Mouse (Mus musculus): ENCODE measurements around the gene Gm32742.

Gm32742 gene

DNA sequence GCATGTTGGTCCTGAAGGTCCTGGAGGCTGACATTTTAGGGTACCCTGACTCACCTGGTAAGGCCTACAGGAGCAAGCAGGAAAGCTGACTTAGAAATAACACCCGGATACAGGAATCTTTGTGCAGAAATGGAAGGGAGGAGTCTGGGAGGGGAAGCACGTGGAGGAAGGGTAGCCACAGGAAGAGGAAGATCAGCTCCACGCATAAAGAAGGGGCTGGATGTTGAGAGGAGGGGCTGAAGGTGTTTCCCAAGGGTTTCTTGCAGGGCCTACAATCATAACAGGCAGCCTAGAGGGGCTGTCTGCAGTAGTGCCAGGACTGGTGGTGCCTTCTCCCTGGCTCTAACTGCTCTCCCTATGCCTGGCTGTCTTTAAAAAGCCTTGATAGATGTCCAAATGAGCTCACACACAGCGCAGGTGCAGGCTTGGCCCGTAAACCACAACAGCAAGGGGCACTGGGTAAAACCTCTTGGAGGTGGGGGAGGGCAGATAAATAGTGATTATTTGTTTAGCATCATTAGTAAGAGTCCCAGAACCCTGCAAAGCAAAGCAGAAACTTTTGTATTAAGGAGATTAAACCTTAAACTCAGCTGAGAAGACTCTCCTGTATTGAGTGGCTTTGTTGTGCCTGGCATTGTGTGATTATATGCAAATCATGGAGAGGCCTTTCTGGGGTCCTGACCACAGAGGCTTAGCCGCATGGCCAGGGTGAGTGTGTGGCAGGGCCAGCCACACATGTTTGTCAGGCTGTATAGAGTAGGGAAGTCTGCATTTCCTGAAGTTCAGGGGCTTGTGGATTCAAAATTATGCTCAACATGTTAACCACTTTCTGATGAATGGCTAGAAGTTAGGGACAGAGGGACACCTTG is at the start of gene Gm32742:
Gene Gm32742, minus strand, starts transcription at position 206 of the 869 bp plus-strand sequence.
- no peak for DNase-seq

DNA sequence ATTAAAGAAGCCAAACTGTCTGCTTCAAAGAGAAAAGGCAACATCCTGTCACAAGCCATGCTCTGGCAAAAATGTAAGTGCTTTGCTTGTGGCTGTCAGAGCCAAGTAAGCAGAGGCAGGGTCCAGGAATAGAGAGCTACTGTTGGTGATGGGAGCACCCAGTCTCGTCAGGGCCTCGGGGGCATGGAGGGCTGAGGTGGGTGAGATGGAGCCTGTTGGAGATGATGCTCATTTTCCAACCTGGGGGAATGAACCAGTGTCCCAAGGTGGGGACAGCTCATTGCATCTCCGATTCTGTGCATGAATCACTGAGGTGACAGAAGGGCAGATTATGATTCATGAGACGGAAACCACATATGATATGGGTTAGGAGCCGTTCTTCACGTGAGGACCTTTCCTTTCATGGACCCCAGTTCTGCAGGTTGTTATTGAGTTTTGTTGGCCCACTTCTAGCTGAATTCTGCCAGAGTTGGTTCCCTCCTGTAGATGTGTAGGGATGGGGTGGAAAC is 48.5 kb upstream of the Gm32742 start:
- DNase-seq = no peak

DNA sequence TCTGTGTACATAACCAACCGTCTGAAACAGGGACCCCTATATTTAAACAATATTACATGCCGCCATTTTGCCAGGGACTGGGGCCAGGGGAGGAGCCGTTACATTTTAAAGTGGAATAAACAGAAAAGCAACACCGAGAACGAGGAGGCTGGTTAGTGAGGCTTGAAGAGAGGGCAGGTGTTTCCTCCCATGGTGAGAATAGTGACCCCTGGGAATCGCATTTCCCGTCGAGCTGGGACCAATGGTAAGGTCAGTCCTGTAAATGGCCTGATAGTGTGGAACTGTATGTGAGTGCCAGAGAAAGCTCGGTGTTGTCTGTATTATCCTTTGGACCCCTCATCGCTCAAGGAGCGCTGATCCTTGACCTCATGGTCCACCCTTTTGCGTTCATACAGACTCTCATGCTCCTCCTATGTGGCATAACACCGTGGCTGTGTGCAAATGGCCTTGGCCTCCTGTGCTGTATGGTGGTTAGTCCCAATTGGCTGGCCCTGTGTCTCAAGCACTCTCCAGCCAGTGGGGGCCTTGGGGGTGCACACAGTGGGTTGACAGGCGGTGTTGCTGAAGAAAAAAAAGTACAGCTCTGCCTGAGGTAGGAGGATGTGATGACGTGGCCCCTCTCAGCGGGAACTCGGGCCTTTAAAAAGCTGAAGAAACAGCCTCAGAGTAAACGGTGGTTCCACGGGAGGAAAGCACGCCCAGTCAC is 47.9 kb upstream of the Gm32742 start, which contains the start of gene Pou2af1:
Gene Pou2af1, plus strand, starts transcription at position 686 of the 706 bp plus-strand sequence.
- DNase-seq = no peak

DNA sequence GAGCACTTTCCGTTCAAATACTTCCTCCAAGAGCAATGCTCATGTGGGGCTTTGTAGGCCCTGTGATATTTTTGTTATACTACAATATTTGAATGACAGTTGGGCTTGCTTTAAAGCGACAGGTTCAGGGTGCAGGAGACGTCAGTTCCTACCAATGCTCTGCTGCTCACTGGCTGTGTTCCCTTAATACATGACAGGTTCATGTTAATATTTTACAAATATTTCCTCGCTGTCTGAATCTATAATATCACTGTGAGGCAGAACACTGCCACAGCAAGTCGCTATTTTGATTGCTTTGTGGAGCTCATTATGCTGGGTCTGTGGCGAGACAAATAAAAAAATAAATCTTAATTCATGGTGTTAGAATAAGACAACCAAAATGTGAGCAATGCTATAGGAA is 45.9 kb upstream of the Gm32742 start:
- DNase-seq = peak in 1 of 2 experiments; percentile 2

DNA sequence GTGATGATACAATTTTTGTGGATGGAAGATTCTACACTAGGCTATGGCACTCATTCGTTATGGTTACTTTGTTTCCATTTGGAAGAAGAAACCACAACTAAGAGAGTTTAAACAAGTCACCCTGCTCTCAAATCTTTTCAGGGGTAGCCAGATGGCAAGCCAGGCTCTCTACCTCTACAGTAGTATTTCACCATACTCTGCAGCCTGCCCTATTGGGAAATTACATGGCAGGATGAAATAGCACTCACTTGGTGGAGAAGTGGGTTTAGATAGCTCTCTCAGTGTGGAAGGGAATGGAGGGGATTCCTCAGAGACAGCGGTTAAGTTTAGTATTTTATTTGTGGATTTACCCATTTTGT is 43.6 kb upstream of the Gm32742 start:
- no peak for DNase-seq

DNA sequence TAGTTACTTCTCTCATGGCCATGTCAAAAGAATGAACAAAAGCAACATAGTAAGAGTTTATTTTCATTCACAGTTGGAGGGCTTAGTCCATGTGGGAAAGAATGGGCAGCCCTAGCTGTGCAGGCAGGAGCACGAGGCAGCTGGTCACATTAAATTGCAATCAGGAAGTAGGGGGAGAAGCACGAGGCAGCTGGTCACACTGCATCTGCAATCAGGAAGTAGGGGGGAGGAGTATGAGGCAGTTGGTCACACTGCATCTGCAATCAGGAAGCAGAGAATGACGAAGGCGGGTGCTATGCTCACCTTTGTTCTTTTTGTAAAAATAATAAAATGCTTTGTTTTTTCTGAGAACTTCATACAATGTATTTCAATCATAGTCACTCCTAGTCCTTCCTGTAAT is 29.5 kb upstream of the Gm32742 start:
- DNase-seq = no peak

DNA sequence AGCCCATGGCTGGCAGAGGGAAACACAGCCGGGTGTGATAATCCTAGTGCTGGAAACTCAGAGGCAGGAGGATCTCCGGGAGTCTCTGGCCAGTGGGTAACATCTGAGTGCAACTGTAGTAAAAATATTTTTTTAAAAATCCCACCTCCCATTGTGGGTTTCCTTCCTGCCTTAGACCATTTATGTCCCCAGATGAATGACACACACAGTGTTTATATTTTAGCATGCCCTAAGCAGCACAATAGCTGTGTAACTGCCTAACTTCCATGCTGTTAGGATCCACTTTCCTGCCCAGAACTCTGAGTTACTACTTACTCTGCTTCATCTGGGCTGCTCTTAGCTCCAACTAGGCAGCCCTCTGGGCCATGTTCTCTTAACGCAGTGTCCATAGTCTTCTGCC is 25.3 kb upstream of the Gm32742 start:
- no peak for DNase-seq

DNA sequence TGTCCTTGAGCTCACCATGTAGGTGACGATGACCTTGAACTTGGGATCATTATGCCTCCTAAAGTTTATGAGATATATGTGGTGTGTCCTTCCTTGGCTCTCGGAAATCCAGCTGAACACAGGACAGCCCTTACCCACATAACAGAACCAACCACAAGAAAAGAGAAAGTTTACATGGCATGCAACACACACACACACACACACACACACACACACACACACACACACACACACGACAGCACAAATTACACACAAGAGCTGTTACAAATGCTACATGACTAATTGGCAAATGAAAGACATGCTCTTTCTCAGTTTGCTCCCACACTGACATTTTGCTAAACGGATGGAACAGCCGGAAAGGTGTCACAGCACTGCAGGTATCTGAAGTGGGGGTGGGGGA is 20.6 kb upstream of the Gm32742 start:
- DNase-seq = no peak

DNA sequence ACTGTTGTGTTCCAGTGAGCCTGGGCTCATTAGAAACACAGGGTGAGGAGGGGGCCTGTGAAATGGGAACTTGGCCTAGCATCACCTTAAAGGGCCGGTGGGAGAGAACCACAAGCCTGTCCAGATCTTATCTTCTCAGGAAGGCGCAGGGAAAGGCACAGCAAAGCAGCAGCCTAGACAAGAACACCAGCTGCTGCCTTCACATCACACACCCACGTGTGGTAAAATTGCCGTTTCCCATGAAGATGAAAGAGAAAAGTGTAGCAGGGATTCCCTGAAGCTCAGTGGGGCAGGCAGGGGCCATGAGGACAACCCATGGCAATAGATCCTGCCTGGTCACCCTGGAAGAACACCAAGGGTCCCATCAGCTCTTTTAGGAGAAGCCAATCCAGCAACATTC is 20.1 kb upstream of the Gm32742 start:
- DNase-seq = no peak

DNA sequence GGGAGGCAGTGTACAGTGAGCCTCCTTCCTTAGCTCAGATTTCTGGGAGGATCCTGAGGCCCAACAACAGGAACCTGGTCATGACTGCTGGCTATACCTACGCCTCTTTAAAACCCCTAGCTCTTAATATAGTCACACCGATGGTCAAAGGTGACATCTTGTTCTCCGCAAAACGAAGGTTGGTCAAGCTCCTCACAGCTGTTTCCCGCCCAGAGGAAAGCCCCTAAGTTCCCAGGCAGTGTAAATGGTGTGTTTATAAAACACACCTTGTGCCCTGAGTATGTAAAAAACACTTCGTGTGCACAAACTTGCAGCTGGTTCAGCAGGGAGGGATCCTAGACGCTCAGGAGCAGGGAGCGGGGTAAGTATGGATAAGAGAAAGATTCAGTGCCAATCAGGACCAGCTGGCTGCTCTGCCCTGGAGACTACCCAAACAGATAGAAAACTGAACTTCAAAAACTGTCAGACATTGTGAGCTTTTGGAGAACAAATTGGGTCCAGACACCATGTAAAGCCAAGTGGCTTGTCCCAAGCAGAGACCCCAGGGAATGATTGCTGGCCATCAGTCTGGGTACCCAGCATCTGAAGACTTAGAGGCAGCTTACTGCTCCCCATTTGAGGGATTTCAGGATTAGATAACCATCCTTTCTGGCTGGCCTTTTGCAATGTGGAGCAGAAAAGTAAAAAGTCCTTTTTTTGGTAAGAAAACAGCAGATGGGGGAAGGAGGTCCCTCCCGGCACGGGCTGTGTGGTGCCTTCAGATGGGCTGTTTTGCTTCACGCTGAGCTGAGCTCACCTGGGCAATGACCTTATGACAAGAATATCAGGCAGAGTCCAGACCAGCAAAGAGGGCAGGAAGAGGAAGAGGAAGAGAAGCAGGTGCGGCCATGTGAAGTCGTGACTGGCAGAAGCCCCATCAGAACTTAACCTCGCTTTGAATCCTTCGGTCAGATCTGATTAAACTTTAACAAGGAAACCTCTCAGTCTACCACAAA is 17.7 kb upstream of the Gm32742 start:
- DNase-seq = no peak

DNA sequence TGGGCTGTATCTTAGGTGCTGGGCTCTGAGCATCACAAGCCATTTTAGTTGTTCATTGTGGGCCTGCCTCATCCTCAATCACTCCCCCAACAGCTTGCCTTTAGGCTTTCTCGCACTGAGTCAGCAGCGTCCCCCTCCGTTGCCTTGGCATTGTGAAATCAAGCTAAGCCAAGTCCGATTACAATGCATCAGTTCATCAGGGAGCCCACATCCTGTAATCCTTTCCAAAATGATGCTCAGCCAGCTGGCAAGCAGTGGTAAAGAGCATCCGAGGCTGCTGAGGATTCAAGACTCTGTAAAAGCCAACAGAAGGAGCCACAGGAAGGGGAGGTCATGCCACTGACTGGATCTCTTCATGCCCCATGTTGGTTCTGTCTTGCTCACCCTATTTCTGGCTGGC is 15.3 kb upstream of the Gm32742 start:
- DNase-seq = no peak

DNA sequence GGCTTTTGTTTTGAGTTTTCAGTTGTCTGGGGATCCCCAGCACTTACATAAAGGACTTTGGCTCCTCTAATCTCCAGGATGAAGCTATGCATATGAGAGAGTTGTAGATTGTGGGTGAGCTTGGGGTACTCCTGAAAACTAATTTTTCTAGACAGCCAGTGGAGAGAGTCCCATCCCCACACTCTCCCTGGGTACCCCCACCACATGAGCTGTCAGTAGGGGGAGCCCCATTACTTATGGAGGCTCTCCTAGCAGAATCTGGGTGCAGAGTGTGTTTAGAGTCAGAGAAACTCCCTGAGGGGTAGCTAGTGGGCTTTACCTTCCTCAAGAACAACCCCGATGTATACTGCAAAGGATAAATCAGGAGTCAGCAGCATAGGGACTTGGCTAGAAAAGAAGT is 13.0 kb upstream of the Gm32742 start:
- DNase-seq = no peak

DNA sequence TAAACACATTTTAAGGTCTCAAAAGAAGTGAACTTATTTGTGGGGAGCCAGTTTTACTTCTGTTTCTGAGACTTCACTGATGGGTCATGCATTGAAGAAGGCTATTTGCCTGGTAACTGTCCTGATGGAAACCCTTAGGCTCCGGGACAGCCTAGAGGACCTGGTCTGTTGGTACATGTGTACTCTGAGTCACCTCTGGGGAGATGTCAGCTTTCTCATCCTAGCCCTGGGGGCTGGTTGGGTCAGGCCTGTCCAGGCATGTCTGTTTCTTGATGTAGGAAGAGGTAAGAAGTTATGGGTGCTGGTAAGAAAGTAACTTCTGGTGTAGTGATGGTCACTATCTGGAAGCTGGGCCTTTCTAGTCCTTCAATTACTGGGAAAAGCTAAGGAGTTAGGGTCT is 10.4 kb upstream of the Gm32742 start:
- DNase-seq = no peak

DNA sequence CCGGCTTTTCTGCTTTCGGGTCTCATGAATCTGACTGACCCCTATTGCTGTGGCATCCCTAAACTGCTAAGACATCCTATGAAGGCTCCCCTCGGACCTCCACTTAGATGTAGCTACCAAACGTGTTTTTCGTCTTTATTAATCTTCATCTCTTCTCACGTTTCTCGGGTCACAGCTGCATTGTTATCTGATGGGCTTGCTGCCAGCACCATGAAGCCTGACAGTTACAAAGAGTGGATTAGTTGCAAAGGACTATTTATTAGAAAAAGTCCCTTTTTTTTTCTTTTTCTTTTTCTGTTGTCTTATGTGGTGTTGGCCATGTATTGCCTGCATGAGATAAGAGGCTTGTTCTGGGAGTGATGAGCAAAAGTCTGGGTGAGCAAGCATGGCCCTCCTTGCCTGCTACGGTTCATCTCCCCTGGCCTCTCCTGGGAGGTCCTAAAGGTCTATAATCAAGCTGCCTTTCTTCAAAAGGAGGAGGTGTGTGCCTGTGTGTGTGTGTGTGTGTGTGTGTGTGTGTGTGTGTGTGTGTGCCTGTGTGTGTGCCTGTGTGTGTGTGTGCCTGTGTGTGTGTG is 9.7 kb upstream of the Gm32742 start:
- DNase-seq = peak in 1 of 2 experiments; percentile 23

DNA sequence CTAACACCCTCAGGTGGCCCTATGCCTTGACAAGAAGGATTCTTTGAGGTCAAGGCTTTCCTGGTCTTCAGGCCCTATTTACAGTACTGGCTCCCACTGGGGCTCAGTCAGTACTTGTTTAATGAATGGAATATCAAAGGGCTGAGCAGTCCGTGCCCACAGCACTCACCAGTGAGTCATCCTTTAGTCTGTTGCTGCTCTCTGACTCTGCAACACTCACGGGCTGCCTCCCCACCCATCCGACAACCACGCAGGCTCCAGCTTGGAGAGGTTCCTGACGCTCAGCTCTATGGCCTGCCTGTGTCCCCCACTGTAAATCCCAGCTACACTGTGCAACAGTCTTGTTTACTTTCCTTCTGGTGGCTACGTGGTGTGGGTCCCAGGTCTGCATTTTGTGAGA is 5.0 kb upstream of the Gm32742 start:
- no peak for DNase-seq

DNA sequence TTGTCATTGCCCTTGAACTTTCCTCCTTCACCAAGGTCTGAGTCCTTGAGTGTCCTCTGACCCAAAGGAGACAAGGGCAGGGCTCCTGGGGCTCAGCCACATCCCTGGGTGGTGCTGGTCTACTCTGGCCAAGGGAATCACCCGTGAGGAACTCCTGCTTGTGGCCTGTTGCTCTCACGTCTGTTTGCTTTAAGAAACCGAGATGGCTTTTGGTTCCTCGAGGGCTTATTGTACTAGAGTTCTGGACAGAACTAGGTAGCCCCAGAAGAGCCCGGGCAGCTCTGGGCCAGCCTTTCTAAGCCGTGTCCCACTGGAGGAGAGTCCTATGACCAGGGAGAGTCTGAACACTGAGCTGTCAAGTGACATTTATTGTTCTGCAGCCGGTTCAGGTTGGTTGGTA is 3.8 kb upstream of the Gm32742 start:
- no peak for DNase-seq

DNA sequence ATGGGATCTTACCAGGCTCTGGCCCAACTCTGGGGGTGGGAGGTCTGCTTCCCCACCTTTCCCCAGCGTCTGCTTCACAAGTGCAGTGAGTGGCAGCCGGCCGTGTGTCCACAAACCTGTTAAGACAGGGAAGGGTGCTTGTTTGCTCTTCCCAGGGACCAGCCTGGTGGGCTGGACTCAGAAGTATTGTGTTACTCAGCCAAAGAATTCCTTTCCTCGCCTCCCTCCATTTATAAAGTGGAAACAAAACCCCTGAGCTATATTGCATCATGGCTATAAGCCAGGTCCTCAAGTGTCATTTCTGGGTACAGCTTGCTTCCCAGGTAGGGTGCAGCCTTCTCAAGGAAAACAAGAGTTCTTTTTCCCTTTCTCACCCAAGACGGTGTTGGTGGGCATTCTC is 3.4 kb upstream of the Gm32742 start:
- no peak for DNase-seq

DNA sequence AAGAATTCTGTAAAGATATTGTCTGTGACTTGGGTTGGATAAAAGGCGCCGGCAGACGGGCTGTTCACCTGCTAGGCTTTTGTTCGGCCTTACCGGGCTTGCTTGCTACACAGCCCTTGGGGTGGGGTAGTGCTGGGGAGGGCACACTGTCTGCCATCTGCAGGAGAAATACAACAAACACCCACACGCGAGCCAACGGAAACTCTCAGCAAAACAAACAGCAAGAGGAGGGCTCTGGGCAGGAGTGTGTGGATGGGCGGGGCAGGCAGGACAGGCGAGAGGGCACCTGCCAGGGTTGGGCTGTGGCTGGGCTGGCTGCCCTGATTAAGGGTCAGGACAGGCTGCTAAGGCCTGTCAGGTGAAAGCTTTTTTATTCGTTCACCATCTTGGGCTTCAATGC is 2.6 kb upstream of the Gm32742 start:
- DNase-seq = no peak

DNA sequence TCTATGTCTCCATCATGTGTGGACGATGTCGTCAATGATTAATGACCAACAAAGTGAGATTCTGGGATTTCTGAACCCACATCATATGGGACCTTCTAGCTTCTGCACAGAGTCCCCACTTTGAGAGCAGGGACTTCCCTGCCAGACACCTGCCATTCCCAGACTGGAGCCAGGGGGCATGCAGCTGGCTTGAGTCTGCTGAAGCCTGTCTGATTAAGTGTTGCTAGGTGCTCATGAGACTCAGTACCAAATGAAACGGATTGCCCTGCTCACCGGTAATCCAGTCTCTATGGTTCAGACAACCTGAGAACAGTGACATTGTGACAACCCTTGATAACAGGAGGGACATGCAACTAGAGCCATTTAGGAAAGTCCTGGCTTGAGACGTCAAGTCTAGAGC is 1.3 kb downstream of the Gm32742 start:
- DNase-seq = no peak

DNA sequence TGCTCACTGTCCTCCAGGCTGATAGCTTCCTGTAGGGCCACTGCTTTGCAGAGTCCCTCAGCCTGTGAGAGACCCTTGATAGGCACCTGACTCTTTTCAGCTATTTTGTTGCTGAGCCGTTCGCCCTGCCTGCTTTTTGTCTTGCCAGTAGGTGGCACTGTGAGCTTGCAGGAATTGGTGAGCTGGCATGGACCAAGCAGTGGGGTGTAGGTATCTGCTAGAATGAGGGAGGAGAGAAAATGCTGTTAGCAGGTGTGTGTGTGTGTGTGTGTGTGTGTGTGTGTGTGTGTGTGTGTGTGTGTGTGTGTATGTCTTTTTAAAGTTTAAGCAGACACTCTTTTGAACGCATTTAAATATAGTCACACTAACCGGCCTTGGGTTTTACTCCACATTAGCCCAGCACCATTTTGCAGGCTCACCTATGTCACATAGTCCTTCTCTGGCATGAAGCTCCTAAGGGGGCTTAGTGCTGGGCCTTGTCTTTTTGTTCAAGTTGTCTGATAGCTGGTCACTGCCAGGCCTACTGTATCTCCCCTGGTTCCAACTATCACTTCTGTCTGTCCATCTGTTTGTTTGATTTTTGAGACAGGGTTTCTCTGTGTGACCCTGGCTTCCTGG is 3.4 kb downstream of the Gm32742 start:
- peak; percentile 76 to 82 for DNase-seq

DNA sequence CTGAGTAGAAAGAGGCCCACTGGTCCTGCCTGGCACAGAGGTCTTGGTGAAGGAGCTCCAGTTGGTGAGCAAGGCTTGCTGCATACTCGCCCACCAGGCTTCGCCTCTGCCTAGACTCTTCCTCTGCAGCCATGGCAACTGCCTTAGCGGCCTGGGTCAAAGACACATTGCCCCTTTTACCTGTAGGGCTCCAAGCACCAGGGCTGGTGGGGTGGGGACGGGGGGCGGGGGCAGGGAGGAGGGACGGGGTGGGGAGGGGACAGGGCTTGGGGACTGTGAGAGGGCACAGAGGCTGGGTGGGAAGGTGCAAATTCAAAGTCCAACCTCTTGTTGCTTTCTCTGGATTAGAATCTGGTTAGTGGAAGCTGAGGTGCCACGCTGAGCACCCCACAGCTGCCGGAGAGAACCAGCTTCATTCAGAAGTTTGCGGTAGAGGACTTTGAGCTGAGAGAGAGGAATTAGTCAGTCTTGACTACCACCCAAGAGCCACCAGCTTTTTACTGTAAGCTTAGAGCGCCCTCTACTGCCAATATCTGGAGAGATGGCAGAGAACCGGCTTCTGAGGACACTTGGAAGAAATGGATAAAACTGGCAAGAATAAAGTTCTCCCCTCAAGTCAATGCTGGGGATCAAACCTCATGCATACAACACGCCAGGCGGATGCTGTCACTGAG is 13.1 kb downstream of the Gm32742 start:
- peak; percentile 62 to 82 for DNase-seq
